Mouse (Mus musculus) lung, postnatal 0 days (tissue): ENCODE data around the gene Tas2r144. TPM values are rescaled to one million over a fixed set of nuclear protein-coding genes. Genes with fewer than 3 reads are reported as not detected.

Experiments used
- ATAC-seq: fragments of 200-750 bp; cut with Nextera tagmentation; 2 replicates; pipeline ENCODE4 v1.8.0; 2017; ENCODE audit warnings: moderate library complexity
- DNase-seq: peaks from one replicate; pipeline ENCODE4 v3.0.0-alpha.2; 2016; ENCODE audit warnings: low spot score
- H3K27ac ChIP-seq: fragments of 300-500 bp; sonication (generic); 2 replicates; pipeline ENCODE4 v1.5.1; 2014; ENCODE audit warnings: antibody characterized with exemption, mild to moderate bottlenecking, low read length, mixed read lengths
- H3K27me3 ChIP-seq: fragments of 300-500 bp; sonication (generic); replicated peaks from 2 replicates; pipeline ENCODE4 v1.6.1; 2014; ENCODE audit warnings: low read length, mixed read lengths; ENCODE audit not compliant: insufficient read depth
- H3K36me3 ChIP-seq: fragments of 300-500 bp; sonication (generic); 2 replicates; pipeline ENCODE4 v1.6.1; 2014; ENCODE audit warnings: low read length, mixed read lengths; ENCODE audit not compliant: insufficient read depth
- H3K4me1 ChIP-seq: fragments of 300-500 bp; sonication (generic); 2 replicates; pipeline ENCODE4 v1.6.1; 2014; ENCODE audit warnings: antibody characterized with exemption, low read depth, low read length, mixed read lengths; ENCODE audit not compliant: insufficient read depth
- H3K4me2 ChIP-seq: fragments of 300-500 bp; sonication (generic); replicated peaks from 2 replicates; pipeline ENCODE4 v1.6.1; 2014; ENCODE audit warnings: low read depth, mild to moderate bottlenecking, low read length, moderate library complexity, mixed read lengths
- H3K4me3 ChIP-seq: fragments of 300-500 bp; sonication (generic); 2 replicates; pipeline ENCODE4 v1.5.1; 2014; ENCODE audit warnings: low read depth, low read length
- H3K9ac ChIP-seq: fragments of 300-500 bp; sonication (generic); replicated peaks from 2 replicates; pipeline ENCODE4 v1.6.1; 2014; ENCODE audit warnings: low read depth, mild to moderate bottlenecking
- H3K9me3 ChIP-seq: fragments of 300-500 bp; sonication (generic); 2 replicates; pipeline ENCODE4 v1.6.1; 2016; ENCODE audit warnings: low read length, mixed read lengths
- CTCF ChIP-seq: IDR thresholded peaks from 2 replicates; pipeline ENCODE4 v1.5.1; 2016; ENCODE audit warnings: antibody characterized with exemption, mild to moderate bottlenecking
- EP300 ChIP-seq: IDR thresholded peaks from 2 replicates; pipeline ENCODE4 v1.6.1; 2016; ENCODE audit warnings: antibody characterized with exemption, mild to moderate bottlenecking, control low read depth
- WGBS: fragments of 180-500 bp; shearing (Covaris S2); extraction: QIAGEN DNeasy Blood & Tissue Kit; methylation state at CpG from one replicate; pipeline ENCODE4 v1.1.7; 2014; 5-methylcytosine and 5-hydroxymethylcytosine counted together
- polyA plus RNA-seq: library from polyadenylated mRNA; unstranded; fragments of >200 nt; fragmentation: Nextera tagmentation; extraction: Ambion mirVana; gene quantifications from 2 replicates; pipeline ENCODE4 v1.2.1, GENCODE M21; 2015

The Tas2r144 gene
- polyA plus RNA-seq, 1 experiment from 2014 or later: not detected

GRCm38 (mm10) chr6:42260430-42260829, 45.3 kb downstream of the Tas2r144 start:
- Histone ChIP-seq H3K4me2 (no peak overlapping the region), H3K4me1 (no peaks in the 10 kb centered on the region), H3K9ac (no peak overlapping the region), H3K9me3 (no peaks in the 10 kb centered on the region), H3K27me3 (no peaks in the 10 kb centered on the region), H3K4me3 (no peak overlapping the region), H3K36me3 (no peaks in the 10 kb centered on the region), H3K27ac (peak overlapping the region; percentile 92)
- DNase-seq: peak; percentile 94
- peak; percentile 53 for ATAC-seq
- TF ChIP-seq EP300 (peak; percentile 99), CTCF (no peak)
- WGBS: 28% methylated on average over 6 of the region's 6 CpGs

- WGBS: 15% methylated on average over 20 of the region's 20 CpGs
- peak within 1 kb of the TSS; percentile 92 for H3K27ac ChIP-seq
- peak; percentile 54; the same call in 1 of the 2 replicates for TF ChIP-seq EP300
- no peak for TF ChIP-seq CTCF
Observed at GRCm38 (mm10) chr6:42261524-42262170, 46.5 kb downstream of the Tas2r144 start, which contains the start of gene Tmem139. Gene Tmem139 (plus strand): TSS chr6:42261970.

DNA sequence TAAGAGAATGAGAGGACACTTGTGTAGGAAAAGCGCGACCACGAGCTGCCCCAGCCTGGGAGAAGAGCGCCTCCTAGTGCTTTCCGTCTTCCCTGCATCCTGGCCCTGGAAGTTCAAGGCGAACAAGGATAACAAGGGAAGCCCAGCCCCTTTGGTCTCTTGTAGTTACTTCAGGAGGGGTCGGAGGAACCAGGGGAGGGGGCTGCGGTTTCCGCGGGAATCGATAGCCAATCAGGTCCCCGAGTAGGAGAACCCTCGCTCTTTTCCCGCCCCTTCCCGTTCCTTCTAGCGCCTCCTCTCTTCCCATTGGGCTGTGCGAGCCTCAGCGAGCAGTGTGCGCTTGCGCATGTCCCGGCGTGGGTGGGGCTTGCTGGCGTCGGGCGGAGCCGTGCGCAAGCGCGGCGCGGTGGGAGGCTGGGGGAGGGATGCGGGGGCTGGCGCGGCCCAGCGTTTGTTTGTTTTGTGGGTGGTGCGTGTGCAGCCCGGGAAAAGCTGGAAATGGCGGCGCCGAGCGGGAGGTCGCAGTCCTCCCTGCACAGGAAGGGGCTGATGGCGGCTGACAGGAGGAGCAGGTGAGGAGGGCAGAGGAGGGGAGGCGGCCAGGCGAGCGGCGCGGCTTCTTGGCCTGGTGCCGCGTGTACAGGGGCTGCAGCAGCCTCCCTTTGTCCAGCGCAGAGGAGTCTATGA, 49.6 kb downstream of the Tas2r144 start, which contains the start of gene Casp2:
Gene Casp2 (plus strand): TSS at position 360 of the 687 bp plus-strand sequence.
- no peaks in the 10 kb centered on the region for H3K9me3 ChIP-seq
- ATAC-seq: peak; percentile 93
- no peaks in the 10 kb centered on the region for H3K27me3 ChIP-seq
- H3K36me3 ChIP-seq: peaks cover 14% of the 10 kb centered on the region; the same call in 1 of the 2 replicates
- H3K4me1 ChIP-seq: no peaks in the 10 kb centered on the region
- peak; percentile 18 for TF ChIP-seq EP300
- peak; percentile 98 for TF ChIP-seq CTCF
- peak within 1 kb of the TSS; percentile 90 for H3K27ac ChIP-seq
- WGBS: 1% methylated on average over 41 of the region's 51 CpGs
- peak; percentile 100 for DNase-seq
- H3K4me2 ChIP-seq: peak within 1 kb of the TSS; percentile 63
- H3K4me3 ChIP-seq: peak within 1 kb of the TSS; percentile 89
- peak within 1 kb of the TSS; percentile 74 for H3K9ac ChIP-seq

More at GRCm38 (mm10) chr6:42261524-42262170, 46.5 kb downstream of the Tas2r144 start, which contains the start of gene Tmem139:
- Histone ChIP-seq H3K27me3 (no peaks in the 10 kb centered on the region), H3K9me3 (no peaks in the 10 kb centered on the region), H3K36me3 (no peaks in the 10 kb centered on the region), H3K4me3 (0 out of 2 replicates have a peak within 1 kb of the TSS, but pooled peaks have one; percentile 17), H3K9ac (0 out of 2 replicates have a peak within 1 kb of the TSS, but pooled peaks have one; percentile 23), H3K4me1 (no peaks in the 10 kb centered on the region), H3K4me2 (peak within 1 kb of the TSS; percentile 30)
- ATAC-seq (peak; percentile 37), DNase-seq (peak; percentile 91)

Other genes starting within 250 kb of the Tas2r144 start
- gene Sval3, start 247.2 kb upstream of the Tas2r144 start, polyA plus RNA-seq: not detected in 2 replicates
- gene Sva, start 176.9 kb upstream of the Tas2r144 start, polyA plus RNA-seq: not detected in 2 replicates
- gene Tas2r139, start 74.4 kb upstream of the Tas2r144 start, polyA plus RNA-seq: not detected in 2 replicates
- gene Gstk1, start 30.6 kb downstream of the Tas2r144 start, polyA plus RNA-seq: 94.8 and 105 TPM in 2 replicates
- 22.9 and 26.5 TPM in 2 replicates for gene Tmem139, start 46.6 kb downstream of the Tas2r144 start, polyA plus RNA-seq
- 29.0 and 33.1 TPM in 2 replicates for gene Casp2, start 49.7 kb downstream of the Tas2r144 start, polyA plus RNA-seq
- gene Clcn1, start 71.4 kb downstream of the Tas2r144 start, polyA plus RNA-seq: 0.05 TPM in 1 of 2 replicates, not detected in the other
- not detected in 2 replicates for gene Fam131b, start 109.3 kb downstream of the Tas2r144 start, polyA plus RNA-seq
- gene Zyx, start 134.3 kb downstream of the Tas2r144 start, polyA plus RNA-seq: 166 and 183 TPM in 2 replicates
- 21.8 TPM in 2 replicates for gene Epha1, start 157.9 kb downstream of the Tas2r144 start, polyA plus RNA-seq
- 0.15 TPM in 1 of 2 replicates, not detected in the other for gene Tas2r143, start 184.9 kb downstream of the Tas2r144 start, polyA plus RNA-seq
- gene Tas2r135, start 190.1 kb downstream of the Tas2r144 start, polyA plus RNA-seq: 0.18 TPM in 1 of 2 replicates, not detected in the other
- gene Tas2r126, start 219.2 kb downstream of the Tas2r144 start, polyA plus RNA-seq: not detected in 2 replicates
- 0.08 TPM in 1 of 2 replicates, not detected in the other for gene Olfr458, start 249.9 kb downstream of the Tas2r144 start, polyA plus RNA-seq